Mouse (Mus musculus) bone marrow macrophage, adult 2 months (primary cell): Measurements from ENCODE around the gene Lmtk3.

Experiments
- CTCF ChIP-seq: IDR thresholded peaks from 2 replicates; pipeline ENCODE4 v1.5.1; 2012; ENCODE audit warnings: low read depth, mild to moderate bottlenecking, low read length, moderate library complexity
- POLR2A ChIP-seq: IDR thresholded peaks from 2 replicates; pipeline ENCODE4 v1.6.1; 2012; ENCODE audit warnings: mild to moderate bottlenecking, low read depth, low read length, borderline replicate concordance

GRCm38 (mm10) chr7:45812921-45813320 lies 29.4 kb downstream of the Lmtk3 start:
- no peak for TF ChIP-seq CTCF
- no peak for TF ChIP-seq POLR2A
